Mouse (Mus musculus) E14TG2a.4 (cell line): ENCODE measurements around the gene Celf6.

ENCODE experiments used
- CTCF ChIP-seq: conservative IDR thresholded peaks from 2 replicates; pipeline ENCODE4 v1.5.1; 2014; ENCODE audit warnings: low read length
- POU5F1 ChIP-seq: IDR thresholded peaks from 2 replicates; pipeline ENCODE4 v1.6.1; 2014; ENCODE audit warnings: low read length, borderline replicate concordance

DNA sequence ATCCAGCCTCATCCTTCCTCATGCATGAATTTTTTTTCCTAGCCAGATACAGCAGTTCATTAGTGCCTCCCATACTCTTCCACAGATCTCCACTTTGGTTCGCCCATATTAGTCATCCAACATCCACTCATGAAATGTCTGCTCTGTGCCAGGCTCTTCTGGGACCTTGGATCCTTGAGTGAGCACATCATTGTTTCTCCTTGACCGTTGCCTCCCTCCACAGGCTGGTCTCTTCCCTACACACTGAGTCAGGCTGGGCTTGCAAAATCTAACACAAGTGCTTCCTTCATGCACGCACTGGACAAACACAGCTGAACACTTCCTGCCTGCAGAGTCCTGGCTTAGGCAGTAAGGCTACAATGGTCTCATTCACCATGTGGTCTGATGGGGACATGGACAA lies 40.1 kb upstream of the Celf6 start:
- TF ChIP-seq CTCF (no peak), POU5F1 (no peak)
